Mouse (Mus musculus) lung, embryonic 15.5 days (tissue): ENCODE results near the gene Atg7. TPM values are rescaled to one million over a fixed set of nuclear protein-coding genes. Genes with fewer than 3 reads are reported as not detected.

Experiments used
- ATAC-seq: fragments of 200-750 bp; cut with Nextera tagmentation; 2 replicates; pipeline ENCODE4 v1.8.0; 2017; ENCODE audit warnings: moderate number of reproducible peaks, borderline replicate concordance; ENCODE audit not compliant: low FRiP score, low TSS enrichment; ENCODE audit errors: extremely low read depth
- H3K27ac ChIP-seq: fragments of 300-500 bp; sonication (generic); 2 replicates; pipeline ENCODE4 v1.5.1; 2015; ENCODE audit warnings: moderate library complexity, mild to moderate bottlenecking, inconsistent platforms
- H3K27me3 ChIP-seq: fragments of 300-500 bp; sonication (generic); 2 replicates; pipeline ENCODE4 v1.6.1; 2015; ENCODE audit warnings: inconsistent platforms
- H3K36me3 ChIP-seq: fragments of 300-500 bp; sonication (generic); 2 replicates; pipeline ENCODE4 v1.6.1; 2015; ENCODE audit warnings: inconsistent platforms
- H3K4me1 ChIP-seq: fragments of 300-500 bp; sonication (generic); 2 replicates; pipeline ENCODE4 v1.6.1; 2015; ENCODE audit warnings: inconsistent platforms
- H3K4me2 ChIP-seq: fragments of 300-500 bp; sonication (generic); 2 replicates; pipeline ENCODE4 v1.6.1; 2015; ENCODE audit warnings: inconsistent platforms, mild to moderate bottlenecking, moderate library complexity
- H3K4me3 ChIP-seq: fragments of 300-500 bp; sonication (generic); 2 replicates; pipeline ENCODE4 v1.5.1; 2015; ENCODE audit warnings: mild to moderate bottlenecking, inconsistent platforms
- H3K9ac ChIP-seq: fragments of 300-500 bp; sonication (generic); 2 replicates; pipeline ENCODE4 v1.6.1; 2015; ENCODE audit warnings: inconsistent platforms
- H3K9me3 ChIP-seq: fragments of 300-500 bp; sonication (generic); 2 replicates; pipeline ENCODE4 v1.6.1; 2016; ENCODE audit warnings: inconsistent platforms
- WGBS: fragments of 180-500 bp; shearing (Covaris S2); methylation state at CpG from one replicate; pipeline ENCODE4 v1.1.7; 2015; 5-methylcytosine and 5-hydroxymethylcytosine counted together
- polyA plus RNA-seq: library from polyadenylated mRNA; unstranded; fragments of >200 nt; fragmentation: Nextera tagmentation; extraction: Ambion mirVana; gene quantifications from 2 replicates; pipeline ENCODE4 v1.2.1, GENCODE M21; 2015

Atg7 gene
- polyA plus RNA-seq, 1 experiment from 2014 or later: 22.6 TPM

GRCm38 (mm10) chr6:114690661-114691060 is 47.8 kb downstream of the Atg7 start:
- H3K4me2 ChIP-seq: no peak overlapping the region
- H3K9me3 ChIP-seq: no peaks in the 10 kb centered on the region
- H3K4me3 ChIP-seq: no peak overlapping the region
- no peaks in the 10 kb centered on the region for H3K36me3 ChIP-seq
- H3K27me3 ChIP-seq: no peaks in the 10 kb centered on the region
- H3K9ac ChIP-seq: no peak overlapping the region
- WGBS: 7% methylated on average over 2 of the region's 2 CpGs
- ATAC-seq: no peak
- H3K27ac ChIP-seq: peak overlapping the region; percentile 63; the same call in 1 of the 2 replicates
- peaks cover 24% of the 10 kb centered on the region for H3K4me1 ChIP-seq

GRCm38 (mm10) chr6:114691530-114691929 is 48.6 kb downstream of the Atg7 start:
- Histone ChIP-seq H3K4me1 (peaks cover 24% of the 10 kb centered on the region), H3K4me3 (no peak overlapping the region), H3K9me3 (no peaks in the 10 kb centered on the region), H3K27ac (no peak overlapping the region), H3K9ac (no peak overlapping the region), H3K36me3 (no peaks in the 10 kb centered on the region), H3K4me2 (no peak overlapping the region), H3K27me3 (no peaks in the 10 kb centered on the region)
- no peak for ATAC-seq
- 83% methylated on average over 6 of the region's 6 CpGs for WGBS

GRCm38 (mm10) chr6:114692691-114693090 is 49.8 kb downstream of the Atg7 start:
- H3K4me1 ChIP-seq: peaks cover 24% of the 10 kb centered on the region
- H3K27me3 ChIP-seq: no peaks in the 10 kb centered on the region
- H3K9ac ChIP-seq: no peak overlapping the region
- no peak overlapping the region for H3K4me3 ChIP-seq
- no peaks in the 10 kb centered on the region for H3K36me3 ChIP-seq
- ATAC-seq: no peak
- no peaks in the 10 kb centered on the region for H3K9me3 ChIP-seq
- 79% methylated on average over 10 of the region's 10 CpGs for WGBS
- peak overlapping the region; percentile 44; the same call in 1 of the 2 replicates for H3K27ac ChIP-seq
- H3K4me2 ChIP-seq: no peak overlapping the region; the same call in 1 of the 2 replicates

- H3K9me3 ChIP-seq: no peaks in the 10 kb centered on the region
- H3K36me3 ChIP-seq: no peaks in the 10 kb centered on the region
- no peak overlapping the region for H3K9ac ChIP-seq
- H3K27ac ChIP-seq: no peak overlapping the region
- no peaks in the 10 kb centered on the region for H3K27me3 ChIP-seq
- H3K4me1 ChIP-seq: no peaks in the 10 kb centered on the region
- ATAC-seq: peak; percentile 37
- 43% methylated on average over 9 of the region's 9 CpGs for WGBS
- H3K4me3 ChIP-seq: no peak overlapping the region
- H3K4me2 ChIP-seq: no peak overlapping the region
Measured at GRCm38 (mm10) chr6:114697646-114698490, 55.0 kb downstream of the Atg7 start.

GRCm38 (mm10) chr6:114698578-114698977 is 55.7 kb downstream of the Atg7 start:
- Histone ChIP-seq H3K4me2 (no peak overlapping the region), H3K9me3 (no peaks in the 10 kb centered on the region), H3K4me1 (no peaks in the 10 kb centered on the region), H3K9ac (no peak overlapping the region), H3K27ac (no peak overlapping the region), H3K27me3 (no peaks in the 10 kb centered on the region), H3K4me3 (no peak overlapping the region), H3K36me3 (no peaks in the 10 kb centered on the region)
- ATAC-seq: peak; percentile 44; the same call in 1 of the 2 replicates
- WGBS: 52% methylated on average over 5 of the region's 5 CpGs

GRCm38 (mm10) chr6:114700704-114701103 is 57.8 kb downstream of the Atg7 start:
- Histone ChIP-seq H3K9me3 (no peaks in the 10 kb centered on the region), H3K4me1 (no peaks in the 10 kb centered on the region), H3K9ac (no peak overlapping the region), H3K27me3 (no peaks in the 10 kb centered on the region), H3K4me2 (no peak overlapping the region), H3K4me3 (no peak overlapping the region), H3K27ac (no peak overlapping the region), H3K36me3 (no peaks in the 10 kb centered on the region)
- no peak for ATAC-seq
- WGBS: 86% methylated on average over 3 of the region's 3 CpGs

- no peak overlapping the region for H3K4me3 ChIP-seq
- H3K27me3 ChIP-seq: no peaks in the 10 kb centered on the region
- no peak overlapping the region for H3K4me2 ChIP-seq
- no peak overlapping the region for H3K27ac ChIP-seq
- no peaks in the 10 kb centered on the region for H3K9me3 ChIP-seq
- 78% methylated on average over 3 of the region's 3 CpGs for WGBS
- no peak for ATAC-seq
- H3K4me1 ChIP-seq: no peaks in the 10 kb centered on the region; the same call in 1 of the 2 replicates
- H3K36me3 ChIP-seq: no peaks in the 10 kb centered on the region
- H3K9ac ChIP-seq: no peak overlapping the region
Measured at GRCm38 (mm10) chr6:114707032-114707431, 64.1 kb downstream of the Atg7 start.

GRCm38 (mm10) chr6:114712242-114713050 is 69.5 kb downstream of the Atg7 start:
- no peak overlapping the region for H3K9ac ChIP-seq
- no peak overlapping the region for H3K4me2 ChIP-seq
- no peak for ATAC-seq
- no peaks in the 10 kb centered on the region for H3K9me3 ChIP-seq
- no peak overlapping the region for H3K27ac ChIP-seq
- WGBS: 46% methylated on average over 4 of the region's 4 CpGs
- H3K4me3 ChIP-seq: no peak overlapping the region
- no peaks in the 10 kb centered on the region for H3K27me3 ChIP-seq
- no peaks in the 10 kb centered on the region for H3K36me3 ChIP-seq
- peaks cover 27% of the 10 kb centered on the region for H3K4me1 ChIP-seq

- Histone ChIP-seq H3K4me3 (no peak overlapping the region), H3K9ac (no peak overlapping the region), H3K36me3 (no peaks in the 10 kb centered on the region), H3K4me2 (no peak overlapping the region), H3K9me3 (no peaks in the 10 kb centered on the region), H3K27ac (no peak overlapping the region), H3K4me1 (peaks cover 28% of the 10 kb centered on the region), H3K27me3 (no peaks in the 10 kb centered on the region)
- 79% methylated on average over 3 of the region's 3 CpGs for WGBS
- ATAC-seq: no peak
Measured at GRCm38 (mm10) chr6:114713538-114713937, 70.6 kb downstream of the Atg7 start.

GRCm38 (mm10) chr6:114714654-114715053 is 71.8 kb downstream of the Atg7 start:
- Histone ChIP-seq H3K27me3 (no peaks in the 10 kb centered on the region), H3K36me3 (no peaks in the 10 kb centered on the region), H3K4me2 (no peak overlapping the region), H3K9me3 (no peaks in the 10 kb centered on the region), H3K27ac (no peak overlapping the region), H3K9ac (no peak overlapping the region), H3K4me1 (peaks cover 38% of the 10 kb centered on the region), H3K4me3 (no peak overlapping the region)
- WGBS: 28% methylated on average over 5 of the region's 5 CpGs
- no peak for ATAC-seq

- Histone ChIP-seq H3K36me3 (no peaks in the 10 kb centered on the region), H3K4me1 (peaks cover 43% of the 10 kb centered on the region), H3K27ac (peak overlapping the region; percentile 67), H3K27me3 (no peaks in the 10 kb centered on the region), H3K9ac (no peak overlapping the region), H3K9me3 (no peaks in the 10 kb centered on the region), H3K4me3 (no peak overlapping the region), H3K4me2 (no peak overlapping the region)
- ATAC-seq: peak; percentile 45; the same call in 1 of the 2 replicates
- WGBS: 40% methylated on average over 7 of the region's 7 CpGs
Measured at GRCm38 (mm10) chr6:114715289-114716030, 72.6 kb downstream of the Atg7 start.
